Mouse (Mus musculus) WW6 (cell line): Measurements from ENCODE around the gene Olfr1156.

ENCODE experiments used
- DNase-seq: peaks from one replicate; pipeline ENCODE4 v3.0.0-alpha.2; 2013; ENCODE audit warnings: low read depth, low spot score

The Olfr1156 gene

GRCm38 (mm10) chr2:87953000-87953399 lies at the start of gene Olfr1156:
Olfr1156 (minus strand) TSS chr2:87953100.
- no peak for DNase-seq

DNA sequence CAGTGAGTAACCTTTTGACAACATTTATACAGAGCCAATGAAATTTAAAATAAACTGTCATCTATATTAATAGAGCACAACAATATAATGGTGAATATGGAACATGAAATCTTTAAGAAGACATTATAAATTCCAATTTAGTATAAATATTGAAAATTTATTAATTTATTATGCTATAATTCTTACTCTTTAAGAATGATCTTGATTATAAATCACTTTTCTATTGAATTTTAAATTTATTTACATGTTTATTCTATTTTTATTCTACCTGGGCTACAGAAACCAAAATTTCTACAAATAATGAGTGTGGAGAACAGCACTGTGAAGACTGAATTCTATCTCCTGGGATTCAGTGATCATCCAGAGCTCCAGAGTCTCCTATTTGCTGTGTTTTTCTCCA lies 36.9 kb upstream of the Olfr1156 start, which contains the start of gene Olfr1158:
TSS of gene Olfr1158 (plus strand) at position 301 of the 400 bp plus-strand sequence.
- DNase-seq, result no peak

GRCm38 (mm10) chr2:87974563-87974962 lies 21.7 kb upstream of the Olfr1156 start, which contains the start of gene Olfr74:
Olfr74 (minus strand) TSS chr2:87974663.
- no peak for DNase-seq

GRCm38 (mm10) chr2:87968199-87968598 lies 15.3 kb upstream of the Olfr1156 start, which contains the start of gene Olfr1157:
Olfr1157 (minus strand) TSS chr2:87968299.
- no peak for DNase-seq

DNA sequence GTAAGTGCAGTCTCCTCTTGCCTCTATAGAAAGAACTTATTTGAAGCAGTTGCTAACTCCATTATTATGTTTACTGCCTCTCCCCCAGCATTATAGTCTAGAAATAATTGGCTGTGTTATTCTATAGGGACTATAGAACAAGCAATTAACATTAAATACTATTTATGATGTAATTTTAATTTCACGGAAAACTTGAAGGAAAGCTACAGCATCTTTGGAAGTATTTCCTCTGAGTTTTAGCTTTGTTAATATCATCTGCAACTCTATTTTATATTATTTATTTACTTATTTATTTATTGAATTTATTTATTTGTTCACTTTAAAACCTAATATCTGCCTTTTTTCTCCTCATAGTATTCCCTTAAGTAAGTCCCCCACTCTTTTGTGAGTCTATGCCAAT lies 7.9 kb downstream of the Olfr1156 start, which contains the start of gene Olfr1155:
TSS of gene Olfr1155 (minus strand) at position 101 of the 400 bp plus-strand sequence.
- DNase-seq, result no peak

DNA sequence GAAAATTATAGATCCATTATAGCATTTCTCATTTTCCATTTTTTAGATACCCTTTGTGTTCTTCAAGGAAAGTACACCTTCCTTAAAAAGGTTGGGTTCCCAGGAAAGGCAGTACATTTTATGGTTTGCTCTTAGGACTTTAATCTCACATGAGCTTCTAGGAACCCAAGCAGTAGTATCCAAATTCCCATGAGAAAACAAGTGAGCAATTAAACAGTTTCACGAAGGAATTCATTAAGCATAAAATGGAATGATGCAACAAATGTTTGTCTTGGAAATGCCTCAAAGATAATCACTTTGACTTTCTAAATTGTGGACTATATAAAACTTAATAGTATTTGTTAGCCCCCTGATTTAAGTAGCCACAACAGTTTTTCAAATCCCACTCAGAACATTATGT lies 47.8 kb downstream of the Olfr1156 start, which contains the start of gene Olfr1154:
TSS of gene Olfr1154 (minus strand) at position 101 of the 400 bp plus-strand sequence.
- DNase-seq, result no peak
